Mouse (Mus musculus): ENCODE results near the gene Nlrp4f. TPM values are rescaled to one million over a fixed set of nuclear protein-coding genes. Genes with fewer than 3 reads are reported as not detected.

The Nlrp4f gene
- polyA plus RNA-seq, 1 experiment: 4.9 TPM

DNA sequence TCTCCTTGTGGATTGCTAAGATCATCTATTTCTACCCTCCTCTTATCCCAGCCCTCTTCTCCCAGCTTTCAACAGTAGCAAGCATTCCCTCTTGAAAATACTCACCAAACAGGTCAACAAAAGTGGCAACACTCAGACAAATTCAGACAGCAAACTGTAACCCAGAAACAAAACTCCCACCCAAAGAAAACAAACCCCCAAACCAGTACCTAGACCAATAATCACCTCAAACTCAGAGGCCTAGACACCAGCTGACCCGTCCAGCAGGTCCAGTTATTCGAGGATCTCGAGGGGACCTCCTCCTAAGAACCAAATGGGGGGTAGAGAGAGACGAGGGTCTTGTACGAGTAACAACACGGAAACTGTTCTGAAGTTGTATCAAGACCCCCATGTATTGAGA lies 20.2 kb upstream of the Nlrp4f start:
- 28% methylated on average over 6 of the region's 6 CpGs for WGBS
- no peak for TF ChIP-seq CTCF (IDR thresholded peaks at IDR 0.05; ENCODE audit: control insufficient read depth, insufficient read depth, low read length)
- TF ChIP-seq POLR2A (IDR thresholded peaks at IDR 0.05; ENCODE audit: borderline replicate concordance, control insufficient read depth, low read depth, low read length): no peak
- H3K27ac ChIP-seq (ENCODE audit: control insufficient read depth, insufficient read depth, low read depth, low read length, poor library complexity): no peak overlapping the region
- no peak overlapping the region for H3K4me3 ChIP-seq (replicated peaks; ENCODE audit: control insufficient read depth, low read depth, low read length)
- H3K4me1 ChIP-seq (ENCODE audit: control insufficient read depth, insufficient read depth, low read length): no peaks in the 10 kb centered on the region

DNA sequence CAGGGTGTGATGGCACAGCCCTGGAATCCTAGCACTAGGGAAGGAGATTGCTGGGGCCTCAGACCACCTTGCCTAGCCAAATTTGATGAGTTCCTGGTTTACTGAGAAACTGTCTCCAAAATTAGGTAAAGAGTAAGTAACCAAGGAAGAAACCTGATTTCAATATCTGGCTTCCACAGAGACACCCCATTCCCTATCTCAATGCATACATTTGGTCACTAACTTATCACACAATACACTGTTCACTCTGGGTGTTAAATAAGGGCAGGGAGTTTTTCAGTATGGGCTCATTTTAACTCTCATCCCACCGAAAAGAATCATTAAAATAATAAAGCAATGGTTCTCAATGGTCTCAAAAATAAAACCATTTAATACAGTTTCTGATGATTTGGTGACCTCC lies 5.1 kb downstream of the Nlrp4f start:
- Histone ChIP-seq H3K4me3 (replicated peaks; ENCODE audit: control insufficient read depth, low read depth, low read length) (no peak overlapping the region), H3K27ac (ENCODE audit: control insufficient read depth, insufficient read depth, low read depth, low read length, poor library complexity) (no peak overlapping the region), H3K4me1 (ENCODE audit: control insufficient read depth, insufficient read depth, low read length) (no peaks in the 10 kb centered on the region)
- TF ChIP-seq CTCF (IDR thresholded peaks at IDR 0.05; ENCODE audit: control insufficient read depth, insufficient read depth, low read length) (no peak), POLR2A (IDR thresholded peaks at IDR 0.05; ENCODE audit: borderline replicate concordance, control insufficient read depth, low read depth, low read length) (no peak)
- WGBS: 55% methylated on average over 1 of the region's 1 CpGs

DNA sequence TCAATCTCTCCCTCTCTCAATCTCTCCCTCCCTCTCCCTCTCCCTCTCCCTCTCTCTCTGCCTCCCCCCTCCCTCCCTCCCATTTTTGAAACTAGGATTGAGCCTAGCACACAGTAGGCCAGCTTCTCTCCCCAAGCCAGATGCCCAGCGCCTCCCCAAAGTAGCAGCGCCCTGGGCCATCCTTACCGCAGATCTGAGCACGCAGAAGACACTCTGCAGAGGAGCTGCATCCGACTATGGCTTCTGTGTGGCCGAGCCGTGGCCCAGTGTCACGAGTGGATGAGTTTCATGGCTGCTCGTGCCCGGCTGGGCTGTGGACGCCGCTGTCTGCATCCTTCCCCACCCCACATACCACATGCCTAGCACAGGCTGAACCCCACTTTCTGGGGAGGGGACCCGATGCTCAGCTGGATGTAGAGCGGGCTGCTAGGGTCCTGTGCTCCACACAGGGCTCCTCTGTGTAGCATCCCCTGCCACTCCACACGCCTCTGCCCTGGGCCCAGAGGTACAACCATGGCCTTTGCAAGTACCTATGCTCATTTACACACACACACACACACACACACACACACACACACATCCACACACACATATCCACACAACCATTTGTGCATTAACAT lies 29.2 kb downstream of the Nlrp4f start:
- WGBS: 57% methylated on average over 15 of the region's 15 CpGs
- TF ChIP-seq POLR2A (IDR thresholded peaks at IDR 0.05; ENCODE audit: borderline replicate concordance, control insufficient read depth, low read depth, low read length) (no peak), CTCF (IDR thresholded peaks at IDR 0.05; ENCODE audit: control insufficient read depth, insufficient read depth, low read length) (no peak)

DNA sequence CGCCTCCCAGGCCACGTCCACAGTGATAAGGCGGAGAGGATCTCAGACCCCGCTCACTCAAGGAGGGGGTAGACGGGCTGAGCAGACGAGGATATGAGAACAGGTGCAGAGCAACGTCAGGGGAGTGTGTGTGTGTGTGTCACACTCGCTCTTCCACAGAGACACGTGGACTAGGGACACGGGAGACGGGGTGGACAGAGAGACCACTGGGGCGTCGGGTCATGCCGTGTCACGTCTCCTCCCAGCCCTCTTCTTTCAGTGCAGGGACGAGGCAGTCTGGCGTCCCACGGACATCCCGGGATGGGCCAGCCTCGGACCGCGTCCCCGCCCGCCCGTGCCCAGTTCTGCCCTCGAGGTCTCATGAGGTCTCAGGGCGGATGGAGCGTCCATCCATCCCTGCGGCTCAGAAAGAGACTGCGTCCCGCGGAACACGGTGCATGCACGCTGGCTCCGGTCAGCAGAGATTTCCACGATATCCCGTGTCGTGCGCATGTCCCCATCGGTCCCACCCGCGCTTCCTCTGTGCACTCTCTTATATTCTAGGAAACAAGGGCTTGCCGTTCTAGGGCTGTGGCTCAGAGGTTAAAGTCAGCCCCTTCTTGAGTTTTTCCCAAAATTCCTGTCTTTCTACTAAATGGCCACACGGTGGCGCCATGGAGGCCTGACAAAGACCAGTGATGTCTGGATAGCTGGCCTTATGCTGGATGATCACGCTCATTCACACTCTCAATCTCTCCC lies 29.9 kb downstream of the Nlrp4f start:
- TF ChIP-seq CTCF (IDR thresholded peaks at IDR 0.05; ENCODE audit: control insufficient read depth, insufficient read depth, low read length) (peak; percentile 78), POLR2A (IDR thresholded peaks at IDR 0.05; ENCODE audit: borderline replicate concordance, control insufficient read depth, low read depth, low read length) (no peak)
- WGBS: 19% methylated on average over 46 of the region's 46 CpGs
- Histone ChIP-seq H3K4me3 (replicated peaks; ENCODE audit: control insufficient read depth, low read depth, low read length) (no peak overlapping the region), H3K27ac (ENCODE audit: control insufficient read depth, insufficient read depth, low read depth, low read length, poor library complexity) (no peak overlapping the region), H3K4me1 (ENCODE audit: control insufficient read depth, insufficient read depth, low read length) (no peaks in the 10 kb centered on the region)

More for the DNA sequence above, 29.2 kb downstream of the Nlrp4f start:
- Histone ChIP-seq H3K4me3 (replicated peaks; ENCODE audit: control insufficient read depth, low read depth, low read length) (no peak overlapping the region), H3K4me1 (ENCODE audit: control insufficient read depth, insufficient read depth, low read length) (no peaks in the 10 kb centered on the region), H3K27ac (ENCODE audit: control insufficient read depth, insufficient read depth, low read depth, low read length, poor library complexity) (no peak overlapping the region)

DNA sequence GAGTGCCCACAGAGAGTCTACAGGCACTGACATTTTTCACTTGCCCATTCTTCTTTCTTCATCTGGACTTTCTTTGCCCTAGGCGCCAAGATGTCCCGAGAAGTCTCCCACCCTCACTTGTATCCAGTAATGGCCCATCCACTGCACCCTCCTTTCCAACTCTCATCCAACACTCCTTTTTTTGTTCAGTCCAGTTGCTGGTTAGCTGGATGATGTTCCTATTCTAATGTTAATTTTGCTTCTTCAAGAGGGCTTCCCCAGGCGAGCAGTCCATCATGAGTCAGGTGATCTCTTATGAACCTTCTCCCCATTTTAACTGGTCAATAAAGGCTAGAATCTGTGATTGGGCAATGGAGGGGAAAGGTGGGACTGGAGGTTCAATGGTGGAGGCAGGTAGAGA lies 31.7 kb downstream of the Nlrp4f start:
- 77% methylated on average over 3 of the region's 3 CpGs for WGBS
- TF ChIP-seq CTCF (IDR thresholded peaks at IDR 0.05; ENCODE audit: control insufficient read depth, insufficient read depth, low read length): no peak
- no peak for TF ChIP-seq POLR2A (IDR thresholded peaks at IDR 0.05; ENCODE audit: borderline replicate concordance, control insufficient read depth, low read depth, low read length)
- no peak overlapping the region for H3K27ac ChIP-seq (ENCODE audit: control insufficient read depth, insufficient read depth, low read depth, low read length, poor library complexity)
- no peak overlapping the region for H3K4me3 ChIP-seq (replicated peaks; ENCODE audit: control insufficient read depth, low read depth, low read length)
- H3K4me1 ChIP-seq (ENCODE audit: control insufficient read depth, insufficient read depth, low read length): no peaks in the 10 kb centered on the region

DNA sequence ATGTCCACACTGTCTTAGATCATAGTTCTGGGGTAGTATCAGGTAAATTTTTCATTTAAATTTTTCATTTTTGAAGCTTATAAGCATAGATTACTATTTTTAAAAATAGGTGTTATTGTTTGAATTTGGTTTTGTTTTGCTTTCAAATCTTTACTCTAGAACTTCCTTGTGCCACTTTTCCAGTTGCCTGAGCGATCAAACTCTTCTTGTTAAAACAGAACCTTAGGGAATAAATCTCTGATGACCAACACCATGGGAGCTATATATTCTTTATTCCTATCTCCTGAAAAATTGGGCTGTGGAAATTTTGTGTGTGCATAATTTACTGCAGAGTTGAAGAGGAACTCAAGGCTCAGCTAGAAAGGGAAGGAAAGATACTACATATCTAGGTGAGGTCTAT lies 55.8 kb downstream of the Nlrp4f start, which contains the start of gene Olfr466:
Olfr466 (plus strand) TSS at position 301 of the 400 bp plus-strand sequence.
- H3K4me3 ChIP-seq (replicated peaks; ENCODE audit: control insufficient read depth, low read depth, low read length): no peak within 1 kb of the TSS
- no peak within 1 kb of the TSS for H3K27ac ChIP-seq (ENCODE audit: control insufficient read depth, insufficient read depth, low read depth, low read length, poor library complexity)
- H3K4me1 ChIP-seq (ENCODE audit: control insufficient read depth, insufficient read depth, low read length): no peaks in the 10 kb centered on the region
- TF ChIP-seq POLR2A (IDR thresholded peaks at IDR 0.05; ENCODE audit: borderline replicate concordance, control insufficient read depth, low read depth, low read length) (no peak), CTCF (IDR thresholded peaks at IDR 0.05; ENCODE audit: control insufficient read depth, insufficient read depth, low read length) (no peak)
- WGBS: 86% methylated on average over 1 of the region's 1 CpGs

DNA sequence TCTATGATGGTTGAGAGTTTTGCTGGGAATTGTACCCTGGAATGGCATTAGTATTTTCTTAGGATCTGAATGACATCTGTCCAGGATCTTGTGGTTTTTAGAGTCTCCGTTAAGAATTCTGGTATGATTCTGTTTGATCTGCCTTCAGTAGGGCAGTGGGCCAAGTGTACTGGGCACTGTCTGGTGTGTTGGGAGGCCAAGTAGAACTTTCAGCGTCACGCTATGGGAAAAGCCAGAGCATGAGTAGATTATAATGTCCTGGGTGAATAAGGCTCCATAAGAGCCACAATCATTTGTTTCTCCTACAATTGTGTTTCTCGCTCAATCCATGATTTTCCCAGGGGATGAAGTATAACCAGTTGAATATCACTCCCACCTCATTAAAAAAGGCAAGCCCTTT lies 68.0 kb downstream of the Nlrp4f start, which contains the start of gene Olfr465-ps1:
Olfr465-ps1 (plus strand) TSS at position 301 of the 400 bp plus-strand sequence.
- Histone ChIP-seq H3K4me3 (replicated peaks; ENCODE audit: control insufficient read depth, low read depth, low read length) (no peak within 1 kb of the TSS), H3K4me1 (ENCODE audit: control insufficient read depth, insufficient read depth, low read length) (no peaks in the 10 kb centered on the region), H3K27ac (ENCODE audit: control insufficient read depth, insufficient read depth, low read depth, low read length, poor library complexity) (no peak within 1 kb of the TSS)
- 81% methylated on average over 4 of the region's 4 CpGs for WGBS
- TF ChIP-seq POLR2A (IDR thresholded peaks at IDR 0.05; ENCODE audit: borderline replicate concordance, control insufficient read depth, low read depth, low read length): no peak
- TF ChIP-seq CTCF (IDR thresholded peaks at IDR 0.05; ENCODE audit: control insufficient read depth, insufficient read depth, low read length): no peak

Other genes starting within 250 kb of the Nlrp4f start
- gene Spata31d1c, start 172.9 kb downstream of the Nlrp4f start, polyA plus RNA-seq (2011; ENCODE audit: insufficient read depth, insufficient read length, low replicate concordance, missing spikeins): not detected in 2 replicates
- gene Prss47, start 153.2 kb downstream of the Nlrp4f start, polyA plus RNA-seq (2011; ENCODE audit: insufficient read depth, insufficient read length, low replicate concordance, missing spikeins): 1.2 TPM in 1 of 2 replicates, not detected in the other
- gene Mfsd14b, start 93.0 kb downstream of the Nlrp4f start, polyA plus RNA-seq (2011; ENCODE audit: insufficient read depth, insufficient read length, low replicate concordance, missing spikeins): 13.7 and 15.4 TPM in 2 replicates
- gene Olfr465-ps1, start 67.9 kb downstream of the Nlrp4f start, polyA plus RNA-seq (2011; ENCODE audit: insufficient read depth, insufficient read length, low replicate concordance, missing spikeins): not detected in 2 replicates
- gene Olfr466, start 55.7 kb downstream of the Nlrp4f start, polyA plus RNA-seq (2011; ENCODE audit: insufficient read depth, insufficient read length, low replicate concordance, missing spikeins): not detected in 2 replicates
- gene Gm10775, start 53.6 kb upstream of the Nlrp4f start, polyA plus RNA-seq (2011; ENCODE audit: insufficient read depth, insufficient read length, low replicate concordance, missing spikeins): not detected in 2 replicates
- 6.1 and 12.2 TPM in 2 replicates for gene Zfp369, start 72.8 kb upstream of the Nlrp4f start, polyA plus RNA-seq (2011; ENCODE audit: insufficient read depth, insufficient read length, low replicate concordance, missing spikeins)

Measured in bone marrow, adult 2 months (tissue).